Mouse (Mus musculus) bone marrow macrophage, adult 2 months (primary cell): ENCODE results near the gene Lgalsl.

Experiments used
- CTCF ChIP-seq: IDR thresholded peaks from 2 replicates; pipeline ENCODE4 v1.5.1; 2012; ENCODE audit warnings: low read depth, mild to moderate bottlenecking, low read length, moderate library complexity
- POLR2A ChIP-seq: IDR thresholded peaks from 2 replicates; pipeline ENCODE4 v1.6.1; 2012; ENCODE audit warnings: mild to moderate bottlenecking, low read depth, low read length, borderline replicate concordance

- peak; percentile 70 for TF ChIP-seq CTCF
- no peak for TF ChIP-seq POLR2A
These were observed 36.5 kb downstream of the Lgalsl start for GRCm38 (mm10) chr11:20794196-20794912.
